Mouse (Mus musculus) heart, postnatal 0 days (tissue): ENCODE measurements around the gene Olfr554. TPM values are rescaled to one million over a fixed set of nuclear protein-coding genes. Genes with fewer than 3 reads are reported as not detected.
A peak's percentile ranks its signal among the peaks of the same experiment; 100 is the strongest.

Source experiments
- ATAC-seq: fragments of 200-750 bp; cut with Nextera tagmentation; 2 replicates; pipeline ENCODE4 v1.8.0; 2017; ENCODE audit warnings: low read depth, moderate number of reproducible peaks, moderate library complexity; ENCODE audit not compliant: insufficient read depth
- DNase-seq: peaks from one replicate; pipeline ENCODE4 v3.0.0-alpha.2; 2016; ENCODE audit warnings: low spot score
- H3K27ac ChIP-seq: fragments of 300-500 bp; sonication (generic); 2 replicates; pipeline ENCODE4 v1.5.1; 2014; ENCODE audit warnings: low read depth, mild to moderate bottlenecking
- H3K27me3 ChIP-seq: fragments of 300-500 bp; sonication (generic); 2 replicates; pipeline ENCODE4 v1.6.1; 2014; ENCODE audit warnings: low read length, mixed read lengths; ENCODE audit not compliant: control insufficient read depth, insufficient read depth
- H3K36me3 ChIP-seq: fragments of 300-500 bp; sonication (generic); replicated peaks from 2 replicates; pipeline ENCODE4 v1.6.1; 2014; ENCODE audit warnings: low read length, mixed read lengths; ENCODE audit not compliant: control insufficient read depth, insufficient read depth
- H3K4me1 ChIP-seq: fragments of 300-500 bp; sonication (generic); 2 replicates; pipeline ENCODE4 v1.6.1; 2014; ENCODE audit warnings: antibody characterized with exemption; ENCODE audit not compliant: control insufficient read depth, insufficient read depth
- H3K4me2 ChIP-seq: fragments of 300-500 bp; sonication (generic); 2 replicates; pipeline ENCODE4 v1.6.1; 2014; ENCODE audit warnings: low read depth, mild to moderate bottlenecking, low read length, moderate library complexity
- H3K4me3 ChIP-seq: fragments of 300-500 bp; sonication (generic); 2 replicates; pipeline ENCODE4 v1.5.1; 2014; ENCODE audit warnings: low read depth, low read length
- H3K9ac ChIP-seq: fragments of 300-500 bp; sonication (generic); replicated peaks from 2 replicates; pipeline ENCODE4 v1.6.1; 2014; ENCODE audit warnings: low read depth, low read length, mixed read lengths
- H3K9me3 ChIP-seq: fragments of 300-500 bp; sonication (generic); replicated peaks from 2 replicates; pipeline ENCODE4 v1.6.1; 2016; ENCODE audit warnings: low read length; ENCODE audit not compliant: control insufficient read depth
- CTCF ChIP-seq: IDR thresholded peaks from 2 replicates; pipeline ENCODE4 v1.5.1; 2016; ENCODE audit warnings: antibody characterized with exemption, control low read depth, low read depth
- EP300 ChIP-seq: IDR thresholded peaks from 2 replicates; pipeline ENCODE4 v1.6.1; 2016; ENCODE audit warnings: antibody characterized with exemption, low read depth
- WGBS: fragments of 180-500 bp; shearing (Covaris S2); extraction: QIAGEN DNeasy Blood & Tissue Kit; methylation state at CpG from one replicate; pipeline ENCODE4 v1.1.7; 2014; 5-methylcytosine and 5-hydroxymethylcytosine counted together
- polyA plus RNA-seq: library from polyadenylated mRNA; unstranded; fragments of >200 nt; fragmentation: Nextera tagmentation; extraction: Ambion mirVana; gene quantifications from 2 replicates; pipeline ENCODE4 v1.2.1, GENCODE M21; 2015
- total RNA-seq: library from RNA; depleted of rRNA; stranded (reverse); fragments of >200 nt; gene quantifications from 2 replicates; pipeline ENCODE4 v1.2.3, GENCODE M21; 2014; ENCODE audit warnings: low replicate concordance; rRNA removed

The Olfr554 gene
- total and polyA plus RNA-seq, 2 experiments from 2014 or later, result not detected

- WGBS, result 74% methylated on average over 1 of the region's 1 CpGs
- no peaks in the 10 kb centered on the region for H3K27me3 ChIP-seq
- no peak overlapping the region for H3K9ac ChIP-seq
- DNase-seq, result no peak
- H3K36me3 ChIP-seq, result peaks cover 27% of the 10 kb centered on the region
- H3K9me3 ChIP-seq, result no peaks in the 10 kb centered on the region
- ATAC-seq, result no peak; the same call in 1 of the 2 replicates
- no peak overlapping the region for H3K27ac ChIP-seq
- H3K4me3 ChIP-seq, result no peak overlapping the region
- H3K4me1 ChIP-seq, result no peaks in the 10 kb centered on the region
- H3K4me2 ChIP-seq, result no peak overlapping the region
- TF ChIP-seq CTCF (no peak), EP300 (no peak)
Observed at GRCm38 (mm10) chr7:102681916-102682315, 43.7 kb downstream of the Olfr554 start.

- no peaks in the 10 kb centered on the region for H3K9me3 ChIP-seq
- TF ChIP-seq CTCF (no peak), EP300 (no peak)
- H3K4me1 ChIP-seq, result peaks cover 4% of the 10 kb centered on the region; the same call in 1 of the 2 replicates
- H3K36me3 ChIP-seq, result peaks cover 11% of the 10 kb centered on the region; the same call in 1 of the 2 replicates
- peak within 1 kb of the TSS; percentile 69 for H3K4me3 ChIP-seq
- DNase-seq (peak; percentile 93), ATAC-seq (peak; percentile 100)
- H3K27me3 ChIP-seq, result no peaks in the 10 kb centered on the region
- H3K4me2 ChIP-seq, result peak within 1 kb of the TSS; percentile 74
- H3K27ac ChIP-seq, result peak within 1 kb of the TSS; percentile 83
- H3K9ac ChIP-seq, result peak within 1 kb of the TSS; percentile 70
- WGBS, result under 1% methylated on average over 39 of the region's 40 CpGs
Observed at GRCm38 (mm10) chr7:102686944-102687501, 48.8 kb downstream of the Olfr554 start, which contains the start of gene Trim68. Gene Trim68, minus strand, starts transcription at chr7:102687327.

Other genes with a start within 250 kb of the Olfr554 start
- gene Rrm1, start 196.7 kb upstream of the Olfr554 start, total RNA-seq, result 58.2 and 102 TPM in 2 replicates
- gene Rrm1, start 196.7 kb upstream of the Olfr554 start, polyA plus RNA-seq, result 34.4 and 36.4 TPM in 2 replicates
- not detected in 2 replicates for gene Olfr543, start 156.8 kb upstream of the Olfr554 start, total RNA-seq
- not detected in 2 replicates for gene Olfr543, start 156.8 kb upstream of the Olfr554 start, polyA plus RNA-seq
- not detected in 2 replicates for gene Olfr544, start 150.1 kb upstream of the Olfr554 start, total RNA-seq
- gene Olfr544, start 150.1 kb upstream of the Olfr554 start, polyA plus RNA-seq, result not detected in 2 replicates
- gene Olfr545, start 138.9 kb upstream of the Olfr554 start, total RNA-seq, result not detected in 2 replicates
- not detected in 2 replicates for gene Olfr545, start 138.9 kb upstream of the Olfr554 start, polyA plus RNA-seq
- not detected in 2 replicates for gene Olfr547, start 103.7 kb upstream of the Olfr554 start, total RNA-seq
- not detected in 2 replicates for gene Olfr547, start 103.7 kb upstream of the Olfr554 start, polyA plus RNA-seq
- gene Olfr548-ps1, start 97.5 kb upstream of the Olfr554 start, total RNA-seq, result not detected in 2 replicates
- not detected in 2 replicates for gene Olfr548-ps1, start 97.5 kb upstream of the Olfr554 start, polyA plus RNA-seq
- not detected in 2 replicates for gene Olfr549, start 88.6 kb upstream of the Olfr554 start, total RNA-seq
- not detected in 2 replicates for gene Olfr549, start 88.6 kb upstream of the Olfr554 start, polyA plus RNA-seq
- 4.0 and 5.6 TPM in 2 replicates for gene Trim21, start 72.9 kb upstream of the Olfr554 start, total RNA-seq
- 0.22 and 0.32 TPM in 2 replicates for gene Trim21, start 72.9 kb upstream of the Olfr554 start, polyA plus RNA-seq
- gene Olfr550, start 67.0 kb upstream of the Olfr554 start, total RNA-seq, result not detected in 2 replicates
- gene Olfr550, start 67.0 kb upstream of the Olfr554 start, polyA plus RNA-seq, result not detected in 2 replicates
- gene Olfr551, start 46.5 kb upstream of the Olfr554 start, total RNA-seq, result not detected in 2 replicates
- gene Olfr551, start 46.5 kb upstream of the Olfr554 start, polyA plus RNA-seq, result not detected in 2 replicates
- gene Olfr552, start 40.7 kb upstream of the Olfr554 start, total RNA-seq, result not detected in 2 replicates
- gene Olfr552, start 40.7 kb upstream of the Olfr554 start, polyA plus RNA-seq, result not detected in 2 replicates
- not detected in 2 replicates for gene Olfr553, start 20.2 kb upstream of the Olfr554 start, total RNA-seq
- not detected in 2 replicates for gene Olfr553, start 20.2 kb upstream of the Olfr554 start, polyA plus RNA-seq
- not detected in 2 replicates for gene Olfr555, start 20.4 kb downstream of the Olfr554 start, total RNA-seq
- gene Olfr555, start 20.4 kb downstream of the Olfr554 start, polyA plus RNA-seq, result not detected in 2 replicates
- not detected in 2 replicates for gene Olfr556, start 26.5 kb downstream of the Olfr554 start, total RNA-seq
- not detected in 2 replicates for gene Olfr556, start 26.5 kb downstream of the Olfr554 start, polyA plus RNA-seq
- 10.0 and 22.4 TPM in 2 replicates for gene Trim68, start 48.9 kb downstream of the Olfr554 start, total RNA-seq
- gene Trim68, start 48.9 kb downstream of the Olfr554 start, polyA plus RNA-seq, result 8.3 and 8.9 TPM in 2 replicates
- not detected in 2 replicates for gene Olfr557, start 57.5 kb downstream of the Olfr554 start, total RNA-seq
- gene Olfr557, start 57.5 kb downstream of the Olfr554 start, polyA plus RNA-seq, result not detected in 2 replicates
- 1.2 and 1.5 TPM in 2 replicates for gene Olfr558, start 63.8 kb downstream of the Olfr554 start, total RNA-seq
- 2.2 and 2.3 TPM in 2 replicates for gene Olfr558, start 63.8 kb downstream of the Olfr554 start, polyA plus RNA-seq
- gene Olfr33, start 80.6 kb downstream of the Olfr554 start, total RNA-seq, result not detected in 2 replicates
- not detected in 2 replicates for gene Olfr33, start 80.6 kb downstream of the Olfr554 start, polyA plus RNA-seq
- not detected in 2 replicates for gene Olfr559, start 89.1 kb downstream of the Olfr554 start, total RNA-seq
- not detected in 2 replicates for gene Olfr559, start 89.1 kb downstream of the Olfr554 start, polyA plus RNA-seq
- gene Olfr560, start 120.9 kb downstream of the Olfr554 start, total RNA-seq, result not detected in 2 replicates
- not detected in 2 replicates for gene Olfr560, start 120.9 kb downstream of the Olfr554 start, polyA plus RNA-seq
- 1.0 and 4.1 TPM in 2 replicates for gene Olfr78, start 121.0 kb downstream of the Olfr554 start, total RNA-seq
- gene Olfr78, start 121.0 kb downstream of the Olfr554 start, polyA plus RNA-seq, result 0.34 and 0.60 TPM in 2 replicates
- gene Olfr561, start 132.8 kb downstream of the Olfr554 start, total RNA-seq, result not detected in 2 replicates
- gene Olfr561, start 132.8 kb downstream of the Olfr554 start, polyA plus RNA-seq, result not detected in 2 replicates
- not detected in 2 replicates for gene Olfr564, start 165.0 kb downstream of the Olfr554 start, total RNA-seq
- gene Olfr564, start 165.0 kb downstream of the Olfr554 start, polyA plus RNA-seq, result not detected in 2 replicates
- not detected in 2 replicates for gene Olfr566, start 220.3 kb downstream of the Olfr554 start, total RNA-seq
- not detected in 2 replicates for gene Olfr566, start 220.3 kb downstream of the Olfr554 start, polyA plus RNA-seq
- gene Olfr568, start 238.7 kb downstream of the Olfr554 start, total RNA-seq, result not detected in 2 replicates
- not detected in 2 replicates for gene Olfr568, start 238.7 kb downstream of the Olfr554 start, polyA plus RNA-seq